Mouse (Mus musculus): ENCODE results near the gene Birc5. TPM values are rescaled to one million over a fixed set of nuclear protein-coding genes. Genes with fewer than 3 reads are reported as not detected.

Gene Birc5
- total and polyA plus RNA-seq, 3 experiments, result 193 to 289 (median 270) TPM

DNA sequence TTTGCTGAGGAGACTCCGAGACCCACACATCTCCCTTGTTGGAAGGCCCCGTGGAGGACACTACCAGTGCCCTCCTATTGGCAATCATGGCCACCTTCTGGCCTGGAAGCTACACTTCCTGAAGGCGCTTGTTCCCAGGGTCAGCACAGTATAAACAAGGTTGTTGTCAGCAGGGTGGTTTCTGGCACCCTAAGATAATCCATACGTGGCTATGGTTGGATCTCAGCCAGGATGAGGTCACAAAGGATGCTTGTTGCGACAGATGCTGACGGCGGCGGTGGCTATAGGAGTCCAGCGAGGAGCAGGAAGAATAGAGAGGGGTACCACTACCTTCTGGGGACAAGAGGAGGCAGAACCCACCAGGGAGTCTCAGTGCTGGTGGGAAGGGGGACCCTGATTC, 18.6 kb upstream of the Birc5 start:
- dilution Hi-C loops (cut with MboI; ENCODE audit: extremely low pct_ligation_motif_present, extremely low pct_unique_long_range_greater_than_20kb, low sequenced_read_pairs) (no loop called here), in situ Hi-C loops (cut with MboI; ENCODE audit: low pct_ligation_motif_present, low pct_unique_long_range_greater_than_20kb, low sequenced_read_pairs) (no loop called here)
- peaks cover 11 to 39% of the 10 kb centered on the region in 2 experiments for H3K4me1 ChIP-seq (ENCODE audit: control insufficient read depth in 1 of 2, insufficient read depth in 2 of 2)
- no peak overlapping the region for H3K4me2 ChIP-seq (ENCODE audit: insufficient read depth, low read depth, poor library complexity, severe bottlenecking)
- no peak overlapping the region for H3K4me3 ChIP-seq (replicated peaks in 1 of 3; ENCODE audit: low read depth in 2 of 3, low read length in 2 of 3, poor library complexity in 1 of 3)
- H3K79me2 ChIP-seq (replicated peaks; ENCODE audit: control insufficient read depth, extremely low read depth, insufficient read depth, poor library complexity, severe bottlenecking), result peaks cover 21% of the 10 kb centered on the region
- H3K27ac ChIP-seq (ENCODE audit: insufficient read depth, low read depth), result no peak overlapping the region
- DNase-seq (ENCODE audit: extremely low read depth), result no peak
- no peaks in the 10 kb centered on the region for H3K27me3 ChIP-seq (replicated peaks)
- H3K36me3 ChIP-seq (replicated peaks in 1 of 2; ENCODE audit: control insufficient read depth in 1 of 2, insufficient read depth in 1 of 2, low read length in 1 of 2), result peaks cover 0 to 17% of the 10 kb centered on the region in 2 experiments
- TF ChIP-seq SIN3A (IDR thresholded peaks at IDR 0.05; ENCODE audit: low read length), result no peak
- TF ChIP-seq JUND (conservative IDR thresholded peaks at IDR 0.05; ENCODE audit: low read depth, low read length), result no peak
- TF ChIP-seq ZC3H11A (IDR thresholded peaks at IDR 0.05; ENCODE audit: low read depth, low read length), result no peak
- no peak for TF ChIP-seq POLR2A (IDR thresholded peaks at IDR 0.05; ENCODE audit: low read depth, low read length)
- TF ChIP-seq ETS1 (conservative IDR thresholded peaks at IDR 0.05; ENCODE audit: low read depth, low read length), result no peak
- no peak for TF ChIP-seq TCF12 (IDR thresholded peaks at IDR 0.05; ENCODE audit: low read depth, low read length)
- no peak for TF ChIP-seq EP300 (IDR thresholded peaks at IDR 0.05; ENCODE audit: low read length)
- no peak for TF ChIP-seq ELF1 (IDR thresholded peaks at IDR 0.05; ENCODE audit: low read depth, low read length)
- no peak for TF ChIP-seq POLR2AphosphoS2 (IDR thresholded peaks at IDR 0.05; ENCODE audit: low read depth, low read length)
- TF ChIP-seq NRF1 (IDR thresholded peaks at IDR 0.05; ENCODE audit: low read depth, low read length), result no peak
- no peak for TF ChIP-seq E2F4 (IDR thresholded peaks at IDR 0.05; ENCODE audit: insufficient replicate concordance, low read depth, low read length)
- TF ChIP-seq ZKSCAN1 (IDR thresholded peaks at IDR 0.05; ENCODE audit: borderline replicate concordance, low read depth, low read length), result no peak
- no peak for TF ChIP-seq MAX (IDR thresholded peaks at IDR 0.05; ENCODE audit: low read length)
- TF ChIP-seq ZNF384 (IDR thresholded peaks at IDR 0.05; ENCODE audit: low read depth, low read length), result no peak
- no peak for TF ChIP-seq SMC3 (IDR thresholded peaks at IDR 0.05; ENCODE audit: low read depth, low read length)
- TF ChIP-seq BHLHE40 (IDR thresholded peaks at IDR 0.05; ENCODE audit: low read depth, low read length), result no peak
- no peak for TF ChIP-seq NELFE (IDR thresholded peaks at IDR 0.05; ENCODE audit: low read depth, low read length)
- TF ChIP-seq JUN (IDR thresholded peaks at IDR 0.05; ENCODE audit: insufficient read depth, low read depth, low read length), result no peak
- no peak for TF ChIP-seq PAX5 (IDR thresholded peaks at IDR 0.05; ENCODE audit: low read length)
- TF ChIP-seq USF1 (IDR thresholded peaks at IDR 0.05; ENCODE audit: low read depth, low read length), result no peak
- no peak overlapping the region for H3K9ac ChIP-seq (ENCODE audit: insufficient read depth, low read depth)
- no peaks in the 10 kb centered on the region for H3K9me3 ChIP-seq (replicated peaks; ENCODE audit: low read length)

GRCm38 (mm10) chr11:117832086-117832969, 16.7 kb upstream of the Birc5 start:
- peaks cover 11 to 39% of the 10 kb centered on the region in 2 experiments for H3K4me1 ChIP-seq (ENCODE audit: control insufficient read depth in 1 of 2, insufficient read depth in 2 of 2)
- TF ChIP-seq MYC (IDR thresholded peaks at IDR 0.05; ENCODE audit: low read depth, low read length) (peak; percentile 87; the same call in 1 of the 2 replicates), ETS1 (conservative IDR thresholded peaks at IDR 0.05; ENCODE audit: low read depth, low read length) (peak; percentile 67; the same call in 1 of the 2 replicates), ZKSCAN1 (IDR thresholded peaks at IDR 0.05; ENCODE audit: borderline replicate concordance, low read depth, low read length) (no peak), SIN3A (IDR thresholded peaks at IDR 0.05; ENCODE audit: low read length) (peak; percentile 99), NRF1 (IDR thresholded peaks at IDR 0.05; ENCODE audit: low read depth, low read length) (no peak), CHD2 (IDR thresholded peaks at IDR 0.05; ENCODE audit: low read length) (peak; percentile 72; the same call in 1 of the 2 replicates), KAT2A (IDR thresholded peaks at IDR 0.05; ENCODE audit: insufficient replicate concordance, low read length) (no peak), MXI1 (IDR thresholded peaks at IDR 0.05; ENCODE audit: low read depth, low read length) (peak; percentile 90), MEF2A (IDR thresholded peaks at IDR 0.05; ENCODE audit: borderline replicate concordance, low read depth, low read length) (peak; percentile 27; the same call in 1 of the 2 replicates), POLR2A (IDR thresholded peaks at IDR 0.05; ENCODE audit: low read depth, low read length) (peak; percentile 65), ELF1 (IDR thresholded peaks at IDR 0.05; ENCODE audit: low read depth, low read length) (peak; percentile 69), RAD21 (IDR thresholded peaks at IDR 0.05; ENCODE audit: low read depth, low read length) (peak; percentile 65), RCOR1 (conservative IDR thresholded peaks at IDR 0.05; ENCODE audit: low read depth, low read length) (no peak), SMC3 (IDR thresholded peaks at IDR 0.05; ENCODE audit: low read depth, low read length) (peak; percentile 63), TBP (conservative IDR thresholded peaks at IDR 0.05; ENCODE audit: low read depth, low read length) (peak; percentile 78; the same call in 1 of the 2 replicates), HCFC1 (IDR thresholded peaks at IDR 0.05; ENCODE audit: low read depth, low read length) (peak; percentile 54), MAFK (IDR thresholded peaks at IDR 0.05; ENCODE audit: insufficient replicate concordance, low read length) (no peak)

More at GRCm38 (mm10) chr11:117832086-117832969, 16.7 kb upstream of the Birc5 start:
- dilution Hi-C loops (cut with MboI; ENCODE audit: extremely low pct_ligation_motif_present, extremely low pct_unique_long_range_greater_than_20kb, low sequenced_read_pairs) (no loop called here), in situ Hi-C loops (cut with MboI; ENCODE audit: low pct_ligation_motif_present, low pct_unique_long_range_greater_than_20kb, low sequenced_read_pairs) (no loop called here)
- Histone ChIP-seq H3K36me3 (replicated peaks in 1 of 2; ENCODE audit: control insufficient read depth in 1 of 2, insufficient read depth in 1 of 2, low read length in 1 of 2) (peaks cover 3 to 28% of the 10 kb centered on the region in 2 experiments), H3K27ac (ENCODE audit: insufficient read depth, low read depth) (peak overlapping the region; percentile 52), H3K9ac (ENCODE audit: insufficient read depth, low read depth) (peak overlapping the region; percentile 35), H3K4me2 (ENCODE audit: insufficient read depth, low read depth, poor library complexity, severe bottlenecking) (peak overlapping the region; percentile 75), H3K79me2 (replicated peaks; ENCODE audit: control insufficient read depth, extremely low read depth, insufficient read depth, poor library complexity, severe bottlenecking) (peaks cover 4% of the 10 kb centered on the region), H3K27me3 (replicated peaks) (no peaks in the 10 kb centered on the region), H3K4me3 (replicated peaks in 1 of 3; ENCODE audit: low read depth in 2 of 3, low read length in 2 of 3, poor library complexity in 1 of 3) (peak overlapping the region; percentile 51 to 65 (median 62)), H3K9me3 (replicated peaks; ENCODE audit: low read length) (no peaks in the 10 kb centered on the region)
- DNase-seq (ENCODE audit: extremely low read depth), result peak; percentile 97

All from CH12.LX (cell line).